Mouse (Mus musculus) layer of hippocampus, adult 8-10 months (tissue): ENCODE measurements at regions not wholly inside any gene's neighbourhood (a gene's known extent, or its start where the extent isn't known, plus 50 kb on each side); places are given as distances from the start of the nearest gene placed in this dataset.
A peak's percentile ranks its signal among the peaks of the same experiment; 100 is the strongest.
"Not testable (repeated sequence)": the region's sequence is repeated elsewhere in the genome, so short reads cannot be mapped to it uniquely, and the experiment has no call there.

ENCODE experiments used
- DNase-seq, 2 experiments: peaks; one replicate each; pipeline ENCODE4 v3.0.0; 2022; ENCODE audit warnings: low spot score in 2 of 2

- no peak for DNase-seq
Measured at GRCm38 (mm10) chr3:6886200-6887052, 266.2 kb upstream of the 1700008P02Rik start.

DNA sequence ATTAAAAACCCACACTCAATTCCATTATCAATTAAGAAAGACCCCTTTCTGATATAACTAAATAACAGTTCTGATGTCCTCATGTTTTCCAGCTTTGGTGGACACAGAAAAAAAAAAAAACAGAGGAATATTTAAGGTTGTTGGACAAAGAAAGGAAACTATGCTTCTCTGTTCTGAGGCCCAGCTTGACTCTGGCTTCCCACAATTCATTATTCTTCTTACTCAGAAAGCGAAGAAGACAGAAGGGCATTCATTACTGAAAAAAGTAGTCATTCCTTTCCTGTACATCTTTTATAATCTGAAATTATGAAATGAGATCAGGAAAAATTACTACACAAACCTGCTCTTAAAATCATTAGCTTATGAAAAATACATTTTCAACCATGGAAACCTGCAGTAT, 263.2 kb upstream of the 1700008P02Rik start:
- DNase-seq, result no peak

DNA sequence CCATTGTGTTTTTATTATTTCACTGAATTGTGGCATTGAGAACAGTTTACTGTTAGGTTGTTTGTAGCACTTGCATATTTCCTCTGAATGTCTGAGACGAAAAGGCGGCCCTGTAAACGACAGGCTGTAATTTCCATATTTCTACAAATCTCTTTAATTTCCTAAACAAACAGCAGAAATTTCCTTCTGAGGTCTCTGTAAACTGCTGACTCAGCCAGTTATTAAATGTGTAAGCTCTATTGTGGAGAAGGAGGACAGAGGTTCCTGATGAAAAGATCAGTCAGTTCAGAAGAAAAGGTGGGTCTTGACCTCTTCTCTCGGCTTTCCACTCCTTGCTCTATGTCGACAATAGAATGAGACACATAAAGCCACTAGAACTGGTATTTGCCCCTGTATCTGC, 256.0 kb upstream of the 1700008P02Rik start:
- DNase-seq, result no peak

GRCm38 (mm10) chr3:6872170-6872569, 251.9 kb upstream of the 1700008P02Rik start:
- no peak for DNase-seq

GRCm38 (mm10) chr3:6871752-6872151, 251.5 kb upstream of the 1700008P02Rik start:
- DNase-seq, result no peak

DNA sequence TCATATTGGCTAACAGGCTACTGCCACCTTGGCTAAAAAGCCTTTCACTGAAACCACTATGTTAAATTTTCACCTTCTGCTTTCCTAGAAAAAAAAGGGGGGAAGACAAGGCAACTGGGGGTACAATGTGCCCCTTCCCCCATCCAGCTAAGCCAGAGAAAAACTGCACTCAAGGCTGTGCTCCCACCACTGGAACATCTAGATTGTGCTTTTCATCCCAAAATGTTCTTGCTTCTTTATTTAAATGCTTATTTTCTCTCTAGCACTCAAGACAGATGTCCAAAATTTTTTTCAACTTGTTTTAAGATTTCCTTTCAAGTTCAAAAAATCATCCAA, 245.9 kb upstream of the 1700008P02Rik start:
- no peak for DNase-seq

DNA sequence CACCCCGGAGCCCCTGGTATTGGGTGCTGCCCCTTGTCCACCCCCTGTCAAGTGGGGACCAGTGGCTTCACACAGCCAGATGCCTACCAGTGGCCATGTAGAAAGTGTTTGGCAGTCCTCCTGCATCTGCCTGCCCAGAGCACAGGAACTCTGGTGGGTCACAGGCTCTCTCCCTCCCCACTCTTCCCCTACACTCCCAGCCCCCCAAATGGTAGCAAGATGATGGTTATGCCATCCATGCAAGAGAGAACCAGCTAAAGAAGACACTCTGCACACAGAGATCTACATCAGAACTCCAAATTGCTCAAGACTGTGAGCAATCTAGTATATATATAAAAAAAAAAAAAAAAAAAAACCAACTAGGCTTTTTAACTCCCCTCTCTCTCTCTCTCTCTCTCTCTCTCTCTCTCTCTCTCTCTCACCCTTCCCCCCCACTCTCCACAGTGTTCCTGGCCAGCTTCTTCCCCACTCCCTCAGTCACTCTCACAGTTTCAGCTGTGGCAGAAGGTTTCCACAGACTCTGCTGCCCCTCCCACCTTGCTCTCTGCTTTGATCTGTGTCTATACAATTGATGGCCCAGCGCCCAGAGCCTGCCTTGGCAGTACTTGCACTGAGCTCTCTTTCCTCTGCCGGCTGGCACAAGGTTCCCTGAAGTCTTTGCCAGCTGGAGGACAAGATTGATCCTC, 245.4 kb upstream of the 1700008P02Rik start:
- peak; percentile 50 to 67 for DNase-seq

GRCm38 (mm10) chr3:6859866-6860180, 239.6 kb upstream of the 1700008P02Rik start:
- DNase-seq, result no peak

GRCm38 (mm10) chr3:6858982-6859865, 239.0 kb upstream of the 1700008P02Rik start:
- DNase-seq, result no peak

DNA sequence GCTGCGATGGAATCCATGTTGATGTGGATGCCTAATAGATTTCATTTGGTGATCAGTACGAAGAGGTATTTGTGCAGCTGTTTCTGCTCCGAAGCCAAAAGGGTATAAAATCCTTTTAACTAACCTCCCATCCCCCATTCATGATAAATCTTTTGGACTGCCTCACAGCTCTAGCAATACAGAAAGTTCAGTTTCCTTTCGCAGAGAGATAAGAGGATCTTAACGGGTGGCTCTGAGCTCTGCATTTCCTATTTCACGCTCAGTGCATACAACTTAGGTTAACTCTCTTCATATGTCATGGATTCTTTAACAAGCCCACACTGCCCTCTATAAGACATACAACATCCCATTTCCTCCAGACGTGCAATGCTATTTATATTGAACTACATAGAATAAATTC, 199.1 kb upstream of the 1700008P02Rik start:
- DNase-seq, result no peak

DNA sequence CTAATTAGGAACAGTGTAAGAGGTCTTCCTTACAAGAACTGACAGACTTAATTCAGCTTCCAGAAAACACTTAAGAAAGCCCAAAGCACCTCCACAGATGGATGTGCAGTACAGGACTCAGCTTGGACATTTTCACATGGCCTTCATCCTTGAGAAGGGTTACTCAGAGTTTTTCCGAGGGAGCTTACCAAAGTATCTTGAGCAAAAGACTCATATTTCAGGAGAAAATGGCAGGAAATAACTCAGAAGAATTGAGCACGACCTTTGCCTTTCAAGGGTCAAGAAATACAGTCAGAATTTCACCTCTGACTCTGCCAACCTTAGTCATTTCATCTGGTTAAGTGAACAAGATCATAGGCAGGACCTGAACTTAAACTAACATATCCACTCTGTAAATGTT, 192.1 kb upstream of the 1700008P02Rik start:
- no peak for DNase-seq

- no peak for DNase-seq
Measured at GRCm38 (mm10) chr3:6809381-6809950, 189.2 kb upstream of the 1700008P02Rik start.

- DNase-seq, result not testable (repeated sequence)
Measured at GRCm38 (mm10) chr3:6800092-6800716, 180.0 kb upstream of the 1700008P02Rik start.

GRCm38 (mm10) chr3:6768506-6768905, 148.3 kb upstream of the 1700008P02Rik start:
- DNase-seq, result no peak

GRCm38 (mm10) chr3:6768085-6768484, 147.8 kb upstream of the 1700008P02Rik start:
- not testable (repeated sequence) for DNase-seq

DNA sequence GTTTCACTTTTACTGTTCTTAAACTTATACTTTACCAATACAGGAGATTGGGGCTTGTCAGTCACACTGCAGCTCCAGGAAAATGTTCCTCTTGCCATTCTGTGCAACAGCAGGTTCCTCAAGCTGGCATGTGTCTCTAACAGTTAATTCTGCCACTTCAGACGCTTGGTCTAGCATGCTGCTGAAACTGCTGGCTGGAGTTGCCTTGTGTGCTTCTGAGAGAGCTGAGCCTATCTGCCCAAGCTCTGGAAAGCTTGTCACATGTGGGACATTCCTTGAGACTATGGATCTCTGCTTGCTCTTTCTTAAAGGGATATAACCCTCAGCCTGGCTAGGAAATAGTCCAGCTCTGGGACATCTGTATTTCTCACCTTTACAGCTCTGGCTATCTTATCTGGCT, 138.9 kb upstream of the 1700008P02Rik start:
- peak; percentile 6 to 10 for DNase-seq

DNA sequence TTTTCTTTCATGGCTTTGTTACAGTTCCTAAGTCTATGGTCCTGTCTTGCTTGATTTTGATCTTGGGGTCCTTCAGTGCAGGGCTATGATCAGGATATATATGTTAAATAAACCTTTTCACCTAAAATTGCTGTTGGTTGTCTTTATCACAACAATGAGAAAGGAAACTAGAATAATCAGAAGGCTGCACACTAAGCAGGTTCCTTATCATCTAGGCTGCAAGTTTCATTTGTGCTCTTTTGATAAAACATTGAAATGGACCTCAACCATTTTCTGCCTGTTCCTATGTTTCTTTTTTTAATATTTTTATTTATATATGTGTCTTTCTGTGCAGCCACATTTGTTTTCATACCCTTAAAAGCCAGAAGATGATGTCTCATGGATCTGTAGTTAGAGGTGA, 137.3 kb upstream of the 1700008P02Rik start:
- DNase-seq, result no peak

GRCm38 (mm10) chr3:6750746-6751145, 130.5 kb upstream of the 1700008P02Rik start:
- not testable (repeated sequence) for DNase-seq

- no peak for DNase-seq
Measured at GRCm38 (mm10) chr3:6731372-6732297, 111.4 kb upstream of the 1700008P02Rik start.

- DNase-seq, result no peak
Measured at GRCm38 (mm10) chr3:6730066-6730465, 109.8 kb upstream of the 1700008P02Rik start.
